Mouse (Mus musculus) limb, embryonic 11.5 days (tissue): ENCODE data around the gene Rxra. TPM values are rescaled to one million over a fixed set of nuclear protein-coding genes. Genes with fewer than 3 reads are reported as not detected.

Experiments
- ATAC-seq: fragments of 200-750 bp; cut with Nextera tagmentation; 2 replicates; pipeline ENCODE4 v1.8.0; 2017; ENCODE audit warnings: low read depth; ENCODE audit not compliant: insufficient number of reproducible peaks, low FRiP score, low TSS enrichment
- DNase-seq: peaks from one replicate; pipeline ENCODE4 v3.0.0-alpha.2; 2015; ENCODE audit warnings: low spot score
- H3K27ac ChIP-seq: fragments of 300-500 bp; sonication (generic); replicated peaks from 2 replicates; pipeline ENCODE4 v1.5.1; 2014; ENCODE audit warnings: low read depth, mild to moderate bottlenecking, low read length
- H3K27me3 ChIP-seq: fragments of 300-500 bp; sonication (generic); 2 replicates; pipeline ENCODE4 v1.6.1; 2014; ENCODE audit warnings: mild to moderate bottlenecking, low read length, mixed read lengths; ENCODE audit not compliant: control insufficient read depth, insufficient read depth
- H3K36me3 ChIP-seq: fragments of 300-500 bp; sonication (generic); 2 replicates; pipeline ENCODE4 v1.6.1; 2014; ENCODE audit warnings: mild to moderate bottlenecking, low read length, moderate library complexity, mixed read lengths; ENCODE audit not compliant: control insufficient read depth, insufficient read depth
- H3K4me1 ChIP-seq: fragments of 300-500 bp; sonication (generic); 2 replicates; pipeline ENCODE4 v1.6.1; 2014; ENCODE audit warnings: low read length, mixed read lengths; ENCODE audit not compliant: control insufficient read depth, insufficient read depth
- H3K4me2 ChIP-seq: fragments of 300-500 bp; sonication (generic); 2 replicates; pipeline ENCODE4 v1.6.1; 2014; ENCODE audit warnings: low read depth, mild to moderate bottlenecking, moderate library complexity; ENCODE audit not compliant: severe bottlenecking
- H3K4me3 ChIP-seq: fragments of 300-500 bp; sonication (generic); 2 replicates; pipeline ENCODE4 v1.5.1; 2014; ENCODE audit warnings: low read depth, low read length
- H3K9ac ChIP-seq: fragments of 300-500 bp; sonication (generic); 2 replicates; pipeline ENCODE4 v1.6.1; 2014; ENCODE audit warnings: mild to moderate bottlenecking, low read length
- H3K9me3 ChIP-seq: fragments of 300-500 bp; sonication (generic); 2 replicates; pipeline ENCODE4 v1.6.1; 2016; ENCODE audit warnings: low read length; ENCODE audit not compliant: control insufficient read depth
- WGBS: fragments of 180-500 bp; shearing (Covaris S2); extraction: QIAGEN DNeasy Blood & Tissue Kit; methylation state at CpG from one replicate; pipeline ENCODE4 v1.1.7; 2014; 5-methylcytosine and 5-hydroxymethylcytosine counted together
- polyA plus RNA-seq: library from polyadenylated mRNA; unstranded; fragments of >200 nt; fragmentation: Nextera tagmentation; extraction: Ambion mirVana; gene quantifications from 2 replicates; pipeline ENCODE4 v1.2.1, GENCODE M21; 2014

Gene Rxra
- polyA plus RNA-seq, 1 experiment from 2014 or later = 8.7 TPM

- DNase-seq (no peak), ATAC-seq (no peak)
- H3K27ac ChIP-seq = no peak overlapping the region
- no peaks in the 10 kb centered on the region for H3K36me3 ChIP-seq
- H3K9ac ChIP-seq = no peak overlapping the region
- H3K4me1 ChIP-seq = peaks cover 10% of the 10 kb centered on the region; the same call in 1 of the 2 replicates
- H3K4me3 ChIP-seq = no peak overlapping the region
- no peak overlapping the region for H3K4me2 ChIP-seq
- H3K9me3 ChIP-seq = no peaks in the 10 kb centered on the region
- 92% methylated on average over 6 of the region's 6 CpGs for WGBS
- no peaks in the 10 kb centered on the region for H3K27me3 ChIP-seq
Measured at GRCm38 (mm10) chr2:27693684-27694083, 17.4 kb downstream of the Rxra start.

GRCm38 (mm10) chr2:27699574-27699973 is 23.3 kb downstream of the Rxra start:
- DNase-seq (peak; percentile 58), ATAC-seq (no peak)
- Histone ChIP-seq H3K4me3 (no peak overlapping the region), H3K4me2 (no peak overlapping the region), H3K27me3 (no peaks in the 10 kb centered on the region), H3K27ac (peak overlapping the region; percentile 71; the same call in 1 of the 2 replicates), H3K9me3 (no peaks in the 10 kb centered on the region), H3K36me3 (no peaks in the 10 kb centered on the region), H3K4me1 (peaks cover 27% of the 10 kb centered on the region), H3K9ac (no peak overlapping the region; the same call in 1 of the 2 replicates)
- 8% methylated on average over 7 of the region's 7 CpGs for WGBS

- Histone ChIP-seq H3K36me3 (no peaks in the 10 kb centered on the region), H3K4me3 (no peak overlapping the region), H3K4me1 (peaks cover 27% of the 10 kb centered on the region), H3K4me2 (no peak overlapping the region), H3K27me3 (no peaks in the 10 kb centered on the region), H3K9me3 (no peaks in the 10 kb centered on the region), H3K9ac (peak overlapping the region; percentile 22; the same call in 1 of the 2 replicates), H3K27ac (no peak overlapping the region)
- no peak for DNase-seq
- ATAC-seq = no peak
- 61% methylated on average over 3 of the region's 3 CpGs for WGBS
Measured at GRCm38 (mm10) chr2:27702283-27702682, 26.0 kb downstream of the Rxra start.

- WGBS = 70% methylated on average over 10 of the region's 10 CpGs
- no peak for DNase-seq
- Histone ChIP-seq H3K27ac (no peak overlapping the region), H3K36me3 (no peaks in the 10 kb centered on the region), H3K27me3 (no peaks in the 10 kb centered on the region), H3K4me2 (no peak overlapping the region), H3K4me3 (no peak overlapping the region), H3K4me1 (peaks cover 27% of the 10 kb centered on the region), H3K9me3 (no peaks in the 10 kb centered on the region), H3K9ac (no peak overlapping the region)
- ATAC-seq = no peak
Measured at GRCm38 (mm10) chr2:27702904-27703666, 26.8 kb downstream of the Rxra start.

GRCm38 (mm10) chr2:27703852-27704640 is 27.8 kb downstream of the Rxra start:
- H3K36me3 ChIP-seq = no peaks in the 10 kb centered on the region
- H3K9me3 ChIP-seq = no peaks in the 10 kb centered on the region
- no peak overlapping the region for H3K4me3 ChIP-seq
- no peak for ATAC-seq
- no peak for DNase-seq
- WGBS = 68% methylated on average over 9 of the region's 9 CpGs
- H3K9ac ChIP-seq = no peak overlapping the region
- H3K27me3 ChIP-seq = no peaks in the 10 kb centered on the region
- no peak overlapping the region for H3K4me2 ChIP-seq
- H3K4me1 ChIP-seq = peaks cover 21% of the 10 kb centered on the region
- no peak overlapping the region for H3K27ac ChIP-seq

GRCm38 (mm10) chr2:27704641-27705040 is 28.4 kb downstream of the Rxra start:
- Histone ChIP-seq H3K27ac (no peak overlapping the region), H3K4me2 (no peak overlapping the region), H3K9ac (no peak overlapping the region), H3K27me3 (no peaks in the 10 kb centered on the region), H3K4me1 (peaks cover 15% of the 10 kb centered on the region), H3K9me3 (no peaks in the 10 kb centered on the region), H3K4me3 (no peak overlapping the region), H3K36me3 (no peaks in the 10 kb centered on the region)
- DNase-seq (no peak), ATAC-seq (no peak)
- WGBS = 88% methylated on average over 3 of the region's 3 CpGs

GRCm38 (mm10) chr2:27710871-27711382 is 34.7 kb downstream of the Rxra start:
- 0 out of 2 replicates have a peak, but pooled peaks have one; percentile 33 for ATAC-seq
- no peak for DNase-seq
- Histone ChIP-seq H3K9ac (no peak overlapping the region), H3K4me2 (no peak overlapping the region), H3K4me1 (peaks cover 18% of the 10 kb centered on the region), H3K9me3 (no peaks in the 10 kb centered on the region), H3K27me3 (no peaks in the 10 kb centered on the region), H3K27ac (no peak overlapping the region), H3K36me3 (no peaks in the 10 kb centered on the region), H3K4me3 (no peak overlapping the region)
- 24% methylated on average over 3 of the region's 3 CpGs for WGBS

GRCm38 (mm10) chr2:27712626-27713025 is 36.4 kb downstream of the Rxra start:
- Histone ChIP-seq H3K9me3 (no peaks in the 10 kb centered on the region), H3K27ac (no peak overlapping the region), H3K4me3 (no peak overlapping the region), H3K36me3 (no peaks in the 10 kb centered on the region), H3K9ac (no peak overlapping the region), H3K4me1 (peaks cover 18% of the 10 kb centered on the region), H3K27me3 (no peaks in the 10 kb centered on the region), H3K4me2 (no peak overlapping the region)
- ATAC-seq (no peak), DNase-seq (no peak)
- 82% methylated on average over 5 of the region's 5 CpGs for WGBS
